20 mouse cellular contexts compared by ENCODE assay signal in the genomic region with DNA sequence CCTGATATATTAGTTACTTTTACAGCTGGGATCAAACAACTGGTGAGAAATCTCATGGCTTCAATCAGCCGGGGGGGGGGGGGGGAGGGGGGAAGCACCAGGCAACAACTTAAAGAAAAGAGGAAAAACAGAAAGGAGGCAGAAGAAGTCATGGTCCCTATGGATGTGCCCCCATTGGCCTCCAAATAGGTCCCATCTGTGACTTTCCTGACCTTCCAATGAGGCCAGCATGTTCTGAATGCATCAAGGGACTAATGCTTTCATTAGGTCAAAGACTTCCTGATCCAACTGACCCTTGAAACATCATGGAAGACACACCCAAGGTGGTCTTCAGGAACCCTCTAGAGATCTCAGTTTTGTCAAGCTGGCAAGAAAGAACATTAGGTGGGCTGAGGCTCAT.
DNase-seq lines count a peak whose midpoint lies in the region; ATAC-seq and TF ChIP-seq lines count a peak whose summit lies in the region.
"Had no signal": no experiment of that assay in that cellular context is flagged by ENCODE, and none has a peak within 500 bp of the region (broad histone marks: within the 10 kb centered on the region; RNA-seq: fewer than 3 reads in every experiment).

No protein-coding gene starts in this region.

- no peak for TF ChIP-seq CTCF in heart, adult 2 months (IDR thresholded peaks at IDR 0.05)
- TF ChIP-seq CTCF in Patski (IDR thresholded peaks at IDR 0.05), result peak; percentile 0
- TF ChIP-seq CTCF in midbrain, postnatal 0 days (IDR thresholded peaks at IDR 0.05), result no peak

- H3K9ac ChIP-seq in heart, adult 2 months (ENCODE audit: low read depth, low read length), result no peak overlapping the region
- H3K9ac ChIP-seq in midbrain, postnatal 0 days (replicated peaks; ENCODE audit: low read length, poor library complexity, severe bottlenecking), result no peak overlapping the region
- H3K9ac ChIP-seq: embryonic facial prominence, embryonic 12.5 days; forebrain, embryonic 13.5 days; forebrain, embryonic 15.5 days; forebrain, postnatal 0 days had no signal

- intact Hi-C loops in heart, adult 2 months (cut with DNase I), result no loop called here

- in situ Hi-C loops in Patski (cut with MboI; ENCODE audit: low pct_unique_long_range_greater_than_20kb), result no loop called here

- TF ChIP-seq EP300 in heart, adult 2 months (IDR thresholded peaks at IDR 0.05; ENCODE audit: insufficient read depth, low read depth, low read length), result no peak

- POLR2A ChIA-PET in Patski (lab: Charles Lee), result no interaction called here

- H3K4me3 ChIP-seq in heart, adult 2 months, result no peak overlapping the region
- H3K4me3 ChIP-seq in embryonic facial prominence, embryonic 10.5 days, result no peak overlapping the region
- no peak overlapping the region for H3K4me3 ChIP-seq in midbrain, postnatal 0 days (ENCODE audit: low read depth, low read length)
- H3K4me3 ChIP-seq: embryonic facial prominence, embryonic 12.5 days; forebrain, embryonic 13.5 days; forebrain, embryonic 15.5 days had no signal

- no peak for ATAC-seq in Patski
- ATAC-seq in midbrain, postnatal 0 days (ENCODE audit: low FRiP score), result no peak
- ATAC-seq: activated CD4-positive, CD25-positive, alpha-beta regulatory T cell, adult 4 months; forebrain, embryonic 13.5 days; forebrain, embryonic 15.5 days; forebrain, postnatal 0 days had no signal

- no peak overlapping the region for H3K4me2 ChIP-seq in midbrain, postnatal 0 days (ENCODE audit: low read depth, low read length, poor library complexity, severe bottlenecking)
- H3K4me2 ChIP-seq: embryonic facial prominence, embryonic 12.5 days; forebrain, embryonic 13.5 days; forebrain, embryonic 15.5 days had no signal

- H3K27ac ChIP-seq in heart, adult 2 months, result no peak overlapping the region
- H3K27ac ChIP-seq in embryonic facial prominence, embryonic 10.5 days (replicated peaks), result no peak overlapping the region
- H3K27ac ChIP-seq in midbrain, postnatal 0 days (ENCODE audit: low read depth, low read length), result no peak overlapping the region
- H3K27ac ChIP-seq: embryonic facial prominence, embryonic 12.5 days; forebrain, embryonic 13.5 days; forebrain, embryonic 15.5 days had no signal

- no peaks in the 10 kb centered on the region for H3K4me1 ChIP-seq in heart, adult 2 months (ENCODE audit: control insufficient read depth, insufficient read depth, low read length)
- peaks cover 17% of the 10 kb centered on the region for H3K4me1 ChIP-seq in embryonic facial prominence, embryonic 10.5 days
- peaks cover 11% of the 10 kb centered on the region for H3K4me1 ChIP-seq in midbrain, postnatal 0 days (ENCODE audit: insufficient read depth, low read length)

- CTCF ChIA-PET in Patski (lab: Charles Lee), result no interaction called here

- no peaks in the 10 kb centered on the region for H3K36me3 ChIP-seq in heart, adult 2 months (ENCODE audit: control insufficient read depth, insufficient read depth, low read length)
- H3K36me3 ChIP-seq in embryonic facial prominence, embryonic 10.5 days (replicated peaks), result no peaks in the 10 kb centered on the region
- H3K36me3 ChIP-seq in midbrain, postnatal 0 days (ENCODE audit: insufficient read depth, low read length), result no peaks in the 10 kb centered on the region
- H3K36me3 ChIP-seq: embryonic facial prominence, embryonic 12.5 days; forebrain, embryonic 15.5 days had no signal

- no peaks in the 10 kb centered on the region for H3K9me3 ChIP-seq in embryonic facial prominence, embryonic 10.5 days
- no peaks in the 10 kb centered on the region for H3K9me3 ChIP-seq in midbrain, postnatal 0 days (ENCODE audit: low read length)
- H3K9me3 ChIP-seq: embryonic facial prominence, embryonic 12.5 days; forebrain, embryonic 13.5 days; forebrain, embryonic 15.5 days had no signal

- 60% methylated on average over 1 of the region's 1 CpGs for WGBS in heart, adult 2 months
- WGBS in embryonic facial prominence, embryonic 10.5 days, result 50% methylated on average over 1 of the region's 1 CpGs
- WGBS in midbrain, postnatal 0 days, result 83% methylated on average over 1 of the region's 1 CpGs

- H3K79me2 ChIP-seq in heart, adult 2 months (replicated peaks; ENCODE audit: control insufficient read depth, insufficient read depth, low read length), result no peaks in the 10 kb centered on the region

- no peak for TF ChIP-seq POLR2A in heart, adult 2 months (IDR thresholded peaks at IDR 0.05; ENCODE audit: insufficient read depth, low read depth, low read length)

- DNase-seq in heart, adult 11 months, result peak; percentile 36
- no peak for DNase-seq in heart, adult 2 months
- DNase-seq in Patski (ENCODE audit: low read depth, low spot score), result no peak
- peak; percentile 57 for DNase-seq in embryo, embryonic 10.5 days (ENCODE audit: low spot score)
- peak; percentile 47 for DNase-seq in embryonic facial prominence, embryonic 10.5 days (ENCODE audit: low spot score)
- no peak for DNase-seq in thymus, postnatal 0 days (ENCODE audit: low spot score)
- DNase-seq in midbrain, postnatal 0 days (ENCODE audit: low spot score), result no peak
- DNase-seq: adrenal gland, adult 8-10 months; adrenal gland, postnatal 14 days; adrenal gland, postnatal 36 days; cerebellum, adult 11-12 months; cerebellum, adult 2 months; cerebellum, adult 9-10 months; cerebellum, postnatal 14 days; cerebellum, postnatal 36 days; forebrain, postnatal 0 days had no signal

- H3K27me3 ChIP-seq in heart, adult 2 months (ENCODE audit: control insufficient read depth, insufficient read depth, low read length), result no peaks in the 10 kb centered on the region
- H3K27me3 ChIP-seq in Patski, result no peaks in the 10 kb centered on the region
- peaks cover 63% of the 10 kb centered on the region for H3K27me3 ChIP-seq in embryonic facial prominence, embryonic 10.5 days (replicated peaks; ENCODE audit: low read depth, poor library complexity, severe bottlenecking)
- 0 out of 2 replicates have a peak, but pooled peaks cover 4% of the 10 kb centered on the region for H3K27me3 ChIP-seq in midbrain, postnatal 0 days (ENCODE audit: insufficient read depth, low read length)
- H3K27me3 ChIP-seq: forebrain, embryonic 15.5 days had no signal

Comparison
In these comparisons a context has a peak if more than half of its experiments do, and no peak if none do; other contexts are left out.
1. DNase-seq: peak in heart, adult 11 months (single experiment), embryo, embryonic 10.5 days (single experiment) and embryonic facial prominence, embryonic 10.5 days (single experiment); none in heart, adult 2 months (0 of 2), Patski (single experiment), thymus, postnatal 0 days (single experiment) and midbrain, postnatal 0 days (single experiment).